Mouse (Mus musculus) MEL-GATA-1-ER (cell line): Measurements from ENCODE around the gene Trim31.

Experiments used
- DNase-seq: peaks from one replicate; pipeline ENCODE4 v3.0.0-alpha.2; 2012; ENCODE audit warnings: low read depth; ENCODE audit errors: extremely low read depth

Trim31 gene

DNA sequence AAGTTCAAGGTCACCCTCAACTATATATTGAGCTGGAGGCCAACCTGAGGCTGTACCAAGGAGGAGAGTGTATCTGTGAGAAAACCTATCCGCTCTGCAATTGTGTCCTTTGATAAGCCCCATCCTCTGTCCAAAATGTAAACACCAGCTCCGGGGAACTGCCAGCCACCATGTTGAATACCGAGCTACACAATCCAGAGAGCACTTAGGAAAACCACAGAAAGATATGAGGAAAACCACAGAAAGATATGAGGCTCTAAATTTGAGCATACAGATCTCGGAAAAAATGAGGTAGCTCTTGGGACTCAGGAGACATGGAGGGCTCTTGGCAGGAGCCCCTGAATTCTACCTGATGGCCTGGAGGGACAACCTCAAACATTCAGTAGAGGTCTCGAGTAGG is 4.5 kb upstream of the Trim31 start:
- peak; percentile 29 for DNase-seq

DNA sequence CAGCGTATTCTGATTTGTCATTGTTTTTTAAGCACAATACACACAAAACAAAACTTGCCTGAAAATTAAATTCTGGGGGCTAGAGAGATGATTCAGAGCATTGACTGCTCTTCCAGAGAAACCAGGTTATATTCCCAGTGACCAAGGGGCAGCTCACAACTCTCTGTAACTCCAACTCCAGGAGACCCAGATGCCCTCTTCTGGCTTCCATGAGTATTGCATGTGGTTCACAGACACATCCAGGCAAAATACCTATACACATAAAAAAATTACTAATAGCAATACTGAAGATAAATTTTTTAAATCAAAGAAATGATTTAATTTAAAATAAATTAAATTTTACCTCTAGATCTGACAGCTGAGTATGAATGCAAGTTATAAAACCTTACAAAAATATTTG is 1.3 kb upstream of the Trim31 start:
- peak; percentile 13 for DNase-seq

DNA sequence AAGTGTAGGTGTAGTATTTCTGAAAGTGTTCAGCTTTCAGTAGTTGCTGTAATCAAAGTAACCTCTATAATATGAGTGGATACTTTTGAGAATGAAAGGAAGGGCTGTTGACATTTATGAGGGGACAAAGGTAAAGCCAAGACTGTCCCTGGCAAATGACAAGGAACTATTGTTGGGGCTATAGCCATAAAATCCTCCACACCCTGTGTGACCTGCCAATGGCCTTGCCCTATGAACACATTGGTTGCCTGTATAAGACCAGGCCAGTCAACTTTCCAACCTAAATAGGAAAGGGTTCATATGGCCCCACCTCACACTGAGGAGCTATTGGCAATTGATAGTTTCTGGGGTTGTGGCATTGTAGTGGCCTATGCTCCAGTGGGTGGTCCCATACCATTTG is 853 bp upstream of the Trim31 start:
- no peak for DNase-seq

GRCm38 (mm10) chr17:36899376-36899775 is 1.5 kb downstream of the Trim31 start:
- no peak for DNase-seq

GRCm38 (mm10) chr17:36900001-36900400 is 2.1 kb downstream of the Trim31 start:
- DNase-seq, result no peak

GRCm38 (mm10) chr17:36900691-36901090 is 2.8 kb downstream of the Trim31 start:
- no peak for DNase-seq

DNA sequence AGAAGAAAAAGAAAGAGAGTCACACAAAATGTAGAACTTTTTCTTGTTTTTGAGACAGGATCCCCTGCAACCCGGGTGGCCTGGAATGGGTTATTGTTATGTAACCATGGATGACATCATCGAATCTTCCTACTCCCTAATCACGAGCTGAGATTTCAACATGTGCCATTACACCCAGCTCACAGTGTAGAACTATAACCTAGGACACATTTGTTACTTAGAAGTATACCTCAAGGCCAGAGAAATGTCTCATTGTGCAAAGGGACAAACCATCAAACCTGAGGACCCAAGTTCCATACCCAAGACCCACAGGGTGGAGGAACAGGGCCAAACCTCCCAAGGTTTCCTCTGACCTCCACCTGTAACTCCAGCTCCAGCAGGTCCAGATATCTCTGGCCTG is 5.7 kb downstream of the Trim31 start:
- DNase-seq, result no peak

DNA sequence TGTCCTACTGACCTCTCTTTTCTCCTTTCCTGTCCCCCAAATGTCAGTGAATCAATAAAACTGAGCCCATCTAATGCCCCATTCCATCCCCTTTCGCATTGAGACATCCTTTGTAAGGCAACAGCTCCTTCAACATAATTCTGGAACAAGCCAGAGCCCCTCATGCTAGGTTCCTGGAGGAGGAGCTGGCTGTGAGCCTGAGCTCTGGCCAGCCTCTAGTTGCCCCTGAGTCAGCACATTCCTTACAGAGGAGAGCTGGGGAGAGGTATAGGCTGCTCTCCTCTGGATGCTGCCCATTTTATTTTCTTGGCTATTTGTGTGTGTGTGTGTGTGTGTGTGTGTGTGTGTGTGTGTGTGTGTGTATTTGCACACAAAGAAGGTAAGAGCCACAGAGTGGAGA is 10.3 kb downstream of the Trim31 start:
- DNase-seq, result no peak

DNA sequence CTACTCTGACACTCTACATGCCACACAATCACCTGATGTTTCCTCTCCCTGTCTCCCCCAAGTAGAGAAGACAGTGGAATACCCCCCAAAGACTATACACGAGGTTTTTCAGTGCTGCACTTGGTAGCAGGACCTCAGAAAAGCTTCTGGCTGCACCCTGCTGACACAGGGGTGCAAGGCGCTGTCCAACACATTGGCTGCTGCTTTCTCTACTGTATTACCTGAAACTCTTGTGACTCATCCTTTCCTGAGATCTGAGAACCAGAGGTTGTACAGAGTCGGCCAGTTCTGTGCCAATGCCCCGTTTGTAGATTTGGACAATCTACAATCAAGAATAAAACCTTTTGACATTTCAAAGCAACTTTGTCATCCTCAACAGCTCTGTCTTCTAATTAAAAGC is 11.9 kb downstream of the Trim31 start:
- no peak for DNase-seq

DNA sequence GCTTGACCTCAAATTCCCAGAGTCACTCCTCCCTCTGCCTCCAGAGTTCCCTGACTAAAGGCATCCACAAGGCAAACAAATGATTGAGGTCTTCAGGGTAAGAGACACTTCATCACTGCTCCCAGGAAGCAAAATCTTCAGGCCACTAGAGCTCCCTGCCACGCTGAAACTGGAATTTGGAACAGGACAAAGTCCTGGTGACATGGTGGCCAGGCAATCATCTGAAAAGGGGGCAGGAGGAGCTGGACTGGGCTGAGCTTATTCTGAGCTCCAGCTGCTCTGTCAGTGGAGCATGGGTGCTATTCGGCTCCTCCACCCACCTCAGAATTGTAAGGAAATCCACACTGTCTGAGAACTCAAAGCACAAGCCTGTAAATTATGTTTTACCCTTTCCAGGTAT is 14.1 kb downstream of the Trim31 start:
- no peak for DNase-seq

DNA sequence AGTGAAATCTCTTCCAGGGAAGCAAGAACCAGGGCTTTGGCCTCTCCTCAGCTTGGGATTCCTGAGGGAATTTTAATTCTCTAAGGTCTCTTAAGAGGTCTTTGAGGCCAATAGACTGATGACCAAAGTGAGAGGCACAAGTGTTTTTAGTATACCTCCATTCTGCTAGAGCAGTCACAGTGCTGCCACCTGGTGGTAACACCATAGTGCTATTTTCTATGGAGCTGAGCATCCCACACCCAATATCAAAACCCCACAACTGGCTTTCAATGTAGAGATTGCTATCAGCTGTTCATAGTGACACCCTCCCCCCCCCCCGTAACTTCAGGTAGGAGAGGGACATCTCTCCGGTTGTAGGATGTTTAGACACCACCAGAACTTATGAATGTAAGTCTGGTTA is 16.2 kb downstream of the Trim31 start:
- peak; percentile 51 for DNase-seq

DNA sequence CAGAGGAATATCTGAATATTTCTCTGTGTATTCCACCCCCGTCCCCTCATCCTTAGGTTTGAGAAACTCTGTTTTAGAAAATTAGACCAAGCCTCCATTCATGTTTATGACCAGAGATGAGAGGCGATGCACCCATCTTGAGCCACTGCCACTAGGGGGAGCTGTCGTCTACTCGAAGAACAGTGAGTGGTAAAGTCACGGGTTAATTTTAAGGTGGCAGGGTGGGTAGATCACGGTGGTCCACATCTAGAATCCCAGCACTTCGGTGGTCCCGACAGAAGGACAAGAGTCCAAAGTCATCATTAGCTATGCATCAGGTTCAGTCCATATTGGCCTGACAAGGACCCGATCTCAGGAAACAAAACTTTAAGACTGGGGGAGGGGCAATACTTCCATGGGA is 17.2 kb downstream of the Trim31 start:
- no peak for DNase-seq

- no peak for DNase-seq
These were observed 22.3 kb downstream of the Trim31 start for GRCm38 (mm10) chr17:36920239-36920638.

GRCm38 (mm10) chr17:36922715-36923114 is 24.8 kb downstream of the Trim31 start:
- DNase-seq, result no peak

DNA sequence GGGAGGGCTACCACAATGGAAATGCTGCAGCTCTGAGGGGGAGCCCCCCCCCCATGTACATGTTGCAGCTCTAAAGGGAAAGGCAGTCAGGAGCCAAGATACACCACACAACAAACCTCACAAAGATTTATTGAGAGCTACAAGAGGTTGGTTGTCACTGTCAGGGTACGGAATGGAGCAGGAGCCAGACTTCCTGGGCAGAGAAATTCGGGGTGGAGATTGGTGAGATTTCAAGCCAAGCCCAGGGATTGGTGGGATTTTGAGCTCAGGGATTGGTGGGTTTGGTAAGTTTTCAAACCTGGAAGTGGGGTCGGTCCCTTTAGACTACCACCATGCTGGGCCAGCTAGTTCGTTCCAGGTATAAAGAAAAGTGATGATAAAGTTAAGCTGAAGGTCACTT is 25.6 kb downstream of the Trim31 start:
- no peak for DNase-seq

- DNase-seq, result no peak
These were observed 29.7 kb downstream of the Trim31 start for GRCm38 (mm10) chr17:36927496-36928120.

- DNase-seq, result no peak
These were observed 31.5 kb downstream of the Trim31 start for GRCm38 (mm10) chr17:36929236-36929932.

DNA sequence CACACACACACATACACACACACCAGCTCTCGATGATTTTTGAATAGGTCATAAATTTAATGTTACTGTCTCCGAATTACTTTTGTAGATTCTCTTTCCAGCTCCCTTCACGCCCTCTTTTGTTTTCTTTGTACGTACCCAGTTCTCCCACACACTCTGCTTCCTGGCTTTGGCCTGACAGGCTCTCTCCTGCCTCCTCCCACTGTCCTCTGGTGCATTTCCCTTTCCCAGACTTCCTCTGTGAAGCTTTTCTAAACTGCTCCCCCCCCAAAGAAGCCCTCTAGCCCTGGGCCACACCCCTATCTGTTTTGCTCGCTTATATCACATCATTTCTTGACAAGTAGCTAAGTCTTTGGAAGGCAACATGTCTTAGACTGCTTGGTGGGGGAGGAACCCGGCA is 32.3 kb downstream of the Trim31 start:
- no peak for DNase-seq

- no peak for DNase-seq
These were observed 33.2 kb downstream of the Trim31 start for GRCm38 (mm10) chr17:36931130-36931529.

DNA sequence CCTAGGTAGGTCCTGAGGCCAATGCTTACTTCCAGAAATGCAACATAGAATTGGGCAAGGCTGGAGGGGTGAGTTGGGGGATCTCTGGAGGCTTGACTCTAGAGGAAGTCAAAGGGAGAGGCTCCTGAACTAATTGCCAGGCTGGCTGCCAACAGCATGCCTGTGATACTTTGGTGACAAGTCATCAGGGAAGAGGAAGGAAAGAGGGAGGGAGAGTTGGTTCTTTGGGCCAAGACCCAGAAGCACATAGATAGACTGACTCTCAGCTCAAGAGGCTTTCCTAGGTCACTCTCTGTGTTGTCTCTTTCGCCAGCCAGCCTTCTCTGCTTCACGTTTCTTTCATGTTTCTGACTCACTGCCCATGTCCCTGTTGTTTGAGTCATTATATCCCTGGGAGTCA is 33.9 kb downstream of the Trim31 start:
- no peak for DNase-seq

- no peak for DNase-seq
These were observed 40.1 kb downstream of the Trim31 start for GRCm38 (mm10) chr17:36938056-36938455.

DNA sequence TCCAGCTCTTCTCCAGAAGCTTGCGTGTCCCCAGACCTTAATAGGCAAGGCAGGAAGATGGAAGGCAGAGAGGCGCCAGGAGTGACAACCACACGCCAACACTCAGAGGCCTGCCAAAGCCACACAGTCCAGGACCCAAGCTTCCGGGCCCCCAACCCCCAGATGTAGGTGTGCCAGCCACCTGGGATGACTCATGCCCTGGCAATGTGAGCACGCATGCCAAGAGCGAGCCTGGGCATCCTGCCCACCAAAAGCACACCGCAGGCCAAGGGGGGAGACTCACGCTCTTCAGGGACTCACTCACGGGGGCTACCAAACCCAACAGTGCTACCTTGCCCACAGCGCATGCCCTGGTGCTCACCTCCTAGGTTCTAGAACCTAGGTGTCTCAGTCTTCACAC is 44.5 kb downstream of the Trim31 start:
- no peak for DNase-seq

GRCm38 (mm10) chr17:36942791-36943471 is 45.0 kb downstream of the Trim31 start, which contains the start of gene Rnf39:
Rnf39 (plus strand) TSS chr17:36942918.
- DNase-seq, result no peak
